Mouse (Mus musculus) forebrain, embryonic 15.5 days (tissue): ENCODE measurements around the gene Hpgd. TPM values are rescaled to one million over a fixed set of nuclear protein-coding genes. Genes with fewer than 3 reads are reported as not detected.

Source experiments
- ATAC-seq: fragments of 200-750 bp; cut with Nextera tagmentation; replicated peaks from 2 replicates; pipeline ENCODE4 v1.8.0; 2017; ENCODE audit warnings: mild to moderate bottlenecking, moderate TSS enrichment, moderate library complexity
- H3K27ac ChIP-seq: fragments of 300-500 bp; sonication (generic); replicated peaks from 2 replicates; pipeline ENCODE4 v1.5.1; 2015; ENCODE audit warnings: mild to moderate bottlenecking, inconsistent platforms
- H3K27me3 ChIP-seq: fragments of 300-500 bp; sonication (generic); 2 replicates; pipeline ENCODE4 v1.6.1; 2015; ENCODE audit warnings: inconsistent platforms
- H3K36me3 ChIP-seq: fragments of 300-500 bp; sonication (generic); 2 replicates; pipeline ENCODE4 v1.6.1; 2015; ENCODE audit warnings: mild to moderate bottlenecking, inconsistent platforms
- H3K4me1 ChIP-seq: fragments of 300-500 bp; sonication (generic); 2 replicates; pipeline ENCODE4 v1.6.1; 2015; ENCODE audit warnings: inconsistent platforms
- H3K4me2 ChIP-seq: fragments of 300-500 bp; sonication (generic); replicated peaks from 2 replicates; pipeline ENCODE4 v1.6.1; 2015; ENCODE audit warnings: mild to moderate bottlenecking, inconsistent platforms
- H3K4me3 ChIP-seq: fragments of 300-500 bp; sonication (generic); 2 replicates; pipeline ENCODE4 v1.5.1; 2015; ENCODE audit warnings: mild to moderate bottlenecking, inconsistent platforms
- H3K9ac ChIP-seq: fragments of 300-500 bp; sonication (generic); replicated peaks from 2 replicates; pipeline ENCODE4 v1.6.1; 2015; ENCODE audit warnings: mild to moderate bottlenecking, inconsistent platforms
- H3K9me3 ChIP-seq: fragments of 300-500 bp; sonication (generic); 2 replicates; pipeline ENCODE4 v1.6.1; 2016; ENCODE audit warnings: inconsistent platforms
- whole genome bisulfite sequencing: fragments of 180-500 bp; shearing (Covaris S2); methylation state at CpG from one replicate; pipeline ENCODE4 v1.1.7; 2015; ENCODE audit warnings: mixed read lengths; 5-methylcytosine and 5-hydroxymethylcytosine counted together
- polyA plus RNA-seq: library from polyadenylated mRNA; unstranded; fragments of >200 nt; fragmentation: Nextera tagmentation; extraction: Ambion mirVana; gene quantifications from 2 replicates; pipeline ENCODE4 v1.2.1, GENCODE M21; 2015

The Hpgd gene
- polyA plus RNA-seq, 1 experiment from 2014 or later: 4.6 TPM

DNA sequence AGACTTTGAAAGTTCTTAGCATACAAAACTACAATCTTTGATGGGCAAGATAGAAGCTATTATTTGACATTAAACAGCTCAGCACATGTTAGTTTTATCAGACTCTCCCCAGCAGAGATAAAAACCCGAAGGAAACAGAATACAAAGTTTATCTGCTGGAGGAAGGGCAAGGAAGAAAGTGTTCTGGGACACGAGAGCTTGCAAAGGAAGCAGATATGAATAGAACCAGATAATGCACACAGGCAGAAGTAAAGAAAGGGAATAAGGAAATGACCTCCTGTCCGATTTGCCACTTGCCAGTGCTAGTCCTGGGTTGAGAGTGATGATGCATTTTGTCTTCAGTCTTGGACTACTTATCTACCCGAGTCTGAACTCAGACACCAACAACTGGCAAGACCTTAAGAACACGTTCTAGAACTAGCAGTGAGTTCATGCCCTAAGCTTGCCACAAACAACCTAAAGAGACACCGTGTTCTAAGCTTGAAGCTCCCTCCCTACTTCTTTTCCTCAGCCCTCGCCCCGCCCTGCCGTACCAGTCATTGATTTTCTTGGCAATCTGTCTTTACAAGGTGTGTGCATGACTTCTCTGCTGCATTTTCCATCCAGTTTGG is 41.1 kb downstream of the Hpgd start:
- Histone ChIP-seq H3K9me3 (no peaks in the 10 kb centered on the region), H3K27ac (no peak overlapping the region), H3K4me1 (no peaks in the 10 kb centered on the region), H3K4me3 (no peak overlapping the region), H3K4me2 (no peak overlapping the region), H3K9ac (no peak overlapping the region), H3K36me3 (no peaks in the 10 kb centered on the region), H3K27me3 (no peaks in the 10 kb centered on the region)
- ATAC-seq: no peak
- WGBS: 86% methylated on average over 9 of the region's 9 CpGs

DNA sequence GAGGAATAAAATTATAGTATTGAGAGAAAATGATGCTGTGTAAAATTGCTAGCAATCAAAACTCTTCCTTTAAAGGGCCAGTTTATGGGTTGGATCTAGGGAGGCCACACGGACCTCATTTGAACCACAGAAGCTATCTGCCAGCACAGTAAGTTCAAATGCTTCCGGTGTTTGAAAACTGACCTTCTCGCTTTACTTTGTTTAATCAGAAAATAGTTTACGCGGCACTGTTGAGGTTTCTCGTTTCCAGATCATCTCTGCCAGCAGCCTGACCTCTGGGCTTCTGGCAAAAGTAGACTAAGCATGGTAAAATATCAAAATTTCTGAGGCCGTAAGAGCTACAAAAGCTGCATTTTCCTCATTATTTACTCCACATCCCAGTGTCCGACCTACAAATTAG is 42.4 kb downstream of the Hpgd start:
- Histone ChIP-seq H3K4me3 (no peak overlapping the region), H3K4me1 (no peaks in the 10 kb centered on the region), H3K36me3 (no peaks in the 10 kb centered on the region), H3K9me3 (no peaks in the 10 kb centered on the region), H3K4me2 (no peak overlapping the region), H3K27me3 (no peaks in the 10 kb centered on the region), H3K27ac (no peak overlapping the region), H3K9ac (no peak overlapping the region)
- WGBS: 85% methylated on average over 8 of the region's 8 CpGs
- no peak for ATAC-seq

DNA sequence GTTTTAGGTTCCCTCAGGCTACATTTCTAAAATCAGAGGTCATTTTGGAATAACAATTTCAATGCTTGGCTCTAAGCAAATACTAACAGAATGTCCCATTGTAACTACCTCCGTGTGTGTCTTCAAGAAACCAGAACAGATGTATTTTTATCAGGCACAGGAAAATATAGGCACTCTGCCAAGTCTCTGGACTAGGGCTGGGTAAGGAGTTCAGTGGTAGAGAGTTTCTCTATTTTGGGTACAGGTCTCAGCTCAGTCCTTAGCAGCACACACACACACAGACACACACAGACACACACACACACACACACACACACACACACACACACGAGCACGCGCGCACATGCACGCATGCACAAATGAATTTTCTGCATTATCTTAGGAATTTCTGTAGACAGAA is 49.1 kb downstream of the Hpgd start:
- Histone ChIP-seq H3K36me3 (no peaks in the 10 kb centered on the region), H3K4me3 (no peak overlapping the region), H3K27me3 (no peaks in the 10 kb centered on the region), H3K9me3 (no peaks in the 10 kb centered on the region), H3K4me2 (no peak overlapping the region), H3K4me1 (no peaks in the 10 kb centered on the region), H3K9ac (no peak overlapping the region), H3K27ac (no peak overlapping the region)
- 77% methylated on average over 6 of the region's 6 CpGs for WGBS
- ATAC-seq: no peak

DNA sequence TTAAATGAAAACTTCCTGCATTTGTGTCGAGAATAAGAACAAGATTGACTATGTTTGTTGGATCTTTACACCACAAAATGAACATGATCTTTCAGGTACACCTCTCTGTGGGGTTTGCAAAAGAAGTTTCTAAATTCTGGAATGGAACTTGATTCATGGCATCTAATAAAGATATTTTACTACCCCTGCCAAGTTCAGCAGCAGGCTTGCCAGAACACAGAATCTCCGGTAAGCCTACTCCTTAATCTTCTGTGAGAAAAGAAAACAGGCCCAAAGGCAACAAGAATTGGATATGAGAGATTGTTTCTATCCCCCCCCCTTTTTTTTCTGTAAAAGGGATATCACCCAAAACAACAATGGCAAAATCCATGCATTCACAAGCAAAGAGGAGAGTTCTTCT is 49.6 kb downstream of the Hpgd start:
- Histone ChIP-seq H3K4me2 (no peak overlapping the region), H3K4me3 (no peak overlapping the region), H3K27me3 (no peaks in the 10 kb centered on the region), H3K27ac (no peak overlapping the region), H3K36me3 (no peaks in the 10 kb centered on the region), H3K9me3 (no peaks in the 10 kb centered on the region), H3K9ac (no peak overlapping the region), H3K4me1 (no peaks in the 10 kb centered on the region)
- ATAC-seq: no peak
- 74% methylated on average over 2 of the region's 2 CpGs for WGBS

DNA sequence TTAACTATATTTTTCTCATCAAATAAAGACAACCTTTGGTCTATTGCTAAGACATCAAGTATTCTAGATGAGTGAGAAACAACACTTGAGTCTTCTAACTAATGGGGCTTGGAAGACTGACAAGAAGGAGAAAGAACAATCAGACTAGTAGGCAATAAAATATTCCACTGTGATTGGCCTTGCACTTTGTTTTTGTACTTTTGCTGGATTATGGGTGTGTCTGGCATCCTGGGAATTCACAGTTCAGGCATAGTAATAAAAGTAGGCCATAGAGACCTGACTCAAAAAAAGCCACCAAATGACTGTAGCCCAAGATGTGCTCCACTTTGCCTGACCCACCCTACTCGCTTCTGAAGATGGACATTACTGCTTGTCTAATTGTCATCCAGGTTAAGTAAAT is 50.0 kb downstream of the Hpgd start:
- no peaks in the 10 kb centered on the region for H3K4me1 ChIP-seq

DNA sequence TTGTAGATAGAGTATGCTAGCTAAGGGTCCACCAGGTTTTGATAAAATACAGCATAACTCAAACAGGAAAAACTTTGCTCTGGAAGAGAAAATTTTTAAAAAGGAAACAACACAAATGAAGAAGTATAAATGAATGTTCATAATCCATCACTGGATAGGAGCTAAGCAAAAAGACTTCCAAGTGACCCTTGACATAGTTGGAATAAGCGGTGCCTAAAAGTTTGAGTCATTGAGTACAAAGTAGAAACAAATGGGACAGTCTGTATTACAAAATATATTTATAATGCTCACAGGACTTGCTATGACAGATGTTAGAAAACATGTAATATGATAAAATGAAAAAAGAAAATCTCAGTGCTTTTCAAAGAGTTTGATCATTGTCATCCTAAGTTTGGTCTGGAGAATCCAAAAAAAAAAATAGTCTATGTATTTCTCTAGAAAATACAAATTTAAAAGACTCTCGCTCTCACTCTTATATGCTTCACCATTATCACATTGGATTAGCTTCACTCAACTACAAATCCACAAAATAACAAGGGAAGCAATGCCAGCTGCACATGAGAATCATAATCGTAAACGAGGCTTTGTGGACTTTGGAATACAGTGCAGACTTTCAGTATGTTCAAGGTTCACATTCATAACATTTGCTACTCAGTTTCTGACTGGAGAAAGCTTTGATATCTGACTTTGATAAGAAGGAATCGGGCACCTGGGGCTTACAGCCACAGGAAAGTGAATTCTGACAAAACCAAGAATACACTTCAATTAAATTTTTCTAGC is 51.4 kb downstream of the Hpgd start:
- Histone ChIP-seq H3K9ac (no peak overlapping the region), H3K4me3 (no peak overlapping the region), H3K27me3 (no peaks in the 10 kb centered on the region), H3K4me2 (no peak overlapping the region), H3K9me3 (no peaks in the 10 kb centered on the region), H3K27ac (no peak overlapping the region), H3K4me1 (no peaks in the 10 kb centered on the region), H3K36me3 (no peaks in the 10 kb centered on the region)
- ATAC-seq: no peak
- 92% methylated on average over 5 of the region's 5 CpGs for WGBS

More for the DNA sequence above, 50.0 kb downstream of the Hpgd start:
- no peaks in the 10 kb centered on the region for H3K9me3 ChIP-seq
- no peak overlapping the region for H3K27ac ChIP-seq
- no peak overlapping the region for H3K4me2 ChIP-seq
- no peaks in the 10 kb centered on the region for H3K27me3 ChIP-seq
- H3K36me3 ChIP-seq: no peaks in the 10 kb centered on the region
- WGBS: 67% methylated on average over 1 of the region's 1 CpGs
- no peak for ATAC-seq
- H3K4me3 ChIP-seq: no peak overlapping the region
- no peak overlapping the region for H3K9ac ChIP-seq

DNA sequence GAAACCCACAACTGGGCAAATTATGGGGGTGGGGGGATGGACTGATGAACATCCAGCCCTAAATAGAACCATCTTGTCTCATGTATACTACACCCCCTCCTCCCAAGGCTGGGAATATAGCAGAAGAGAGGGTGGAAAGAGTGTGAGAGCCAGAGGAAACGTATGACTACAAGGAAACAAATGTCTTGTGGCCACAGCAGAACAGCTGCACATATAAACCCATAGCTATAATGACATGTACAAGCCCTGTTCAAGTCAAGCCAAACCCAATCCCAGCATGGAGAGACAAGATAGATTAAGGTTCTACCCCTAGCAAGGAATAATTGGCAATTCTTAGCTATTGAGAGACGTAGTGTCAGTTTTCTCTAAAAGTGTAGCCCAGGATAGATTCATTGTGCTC is 68.8 kb downstream of the Hpgd start:
- Histone ChIP-seq H3K4me3 (no peak overlapping the region), H3K36me3 (no peaks in the 10 kb centered on the region), H3K4me1 (no peaks in the 10 kb centered on the region), H3K4me2 (no peak overlapping the region), H3K27ac (no peak overlapping the region), H3K27me3 (no peaks in the 10 kb centered on the region), H3K9ac (no peak overlapping the region), H3K9me3 (no peaks in the 10 kb centered on the region)
- no peak for ATAC-seq
- WGBS: 82% methylated on average over 2 of the region's 2 CpGs
